Mouse (Mus musculus) frontal cortex, adult 2 months (tissue): Measurements from ENCODE around the gene Rbmx. TPM values are rescaled to one million over a fixed set of nuclear protein-coding genes. Genes with fewer than 3 reads are reported as not detected.

ENCODE experiments used
- DNase-seq, 2 experiments: peaks; one replicate each; pipeline ENCODE4 v3.0.0; 2022; ENCODE audit warnings: low spot score in 1 of 2; ENCODE audit errors: extremely low spot score in 1 of 2
- polyA plus RNA-seq: library from polyadenylated mRNA; depleted of rRNA; stranded (reverse); fragments of >200 nt; gene quantifications from 2 replicates; pipeline ENCODE4 v1.2.3, GENCODE M21; 2012; rRNA removed

Gene Rbmx
- 97.5 and 100 TPM in 2 replicates for polyA plus RNA-seq

GRCm38 (mm10) chrX:57392367-57393246 lies at the start of gene Rbmx:
TSS of gene Rbmx (minus strand) at chrX:57393036.
- DNase-seq: peak; percentile 87 to 94

- DNase-seq: no peak
Observed at GRCm38 (mm10) chrX:57433897-57434296, 41.1 kb upstream of the Rbmx start.

DNA sequence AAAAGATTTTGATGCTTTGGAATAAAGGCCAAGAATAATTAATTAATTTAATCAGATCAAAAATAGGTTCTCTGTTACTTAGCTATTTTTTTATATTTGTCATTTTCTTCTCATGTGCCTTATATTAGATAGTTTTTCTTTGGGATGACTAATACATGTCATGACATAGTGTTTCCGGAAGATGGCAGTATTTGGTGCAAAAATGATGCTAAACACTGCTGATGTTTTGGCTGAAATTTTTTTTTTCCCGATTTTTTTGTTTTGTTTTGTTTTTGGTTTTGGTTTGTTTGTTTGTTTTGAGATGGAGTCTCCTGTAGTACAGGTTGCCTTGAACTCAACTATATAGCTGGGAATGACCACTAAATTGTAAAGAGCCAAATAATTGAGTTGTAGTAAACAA lies 38.8 kb upstream of the Rbmx start:
- DNase-seq: peak in 1 of 2 experiments; percentile 28

- DNase-seq: no peak
Observed at GRCm38 (mm10) chrX:57408769-57409168, 15.9 kb upstream of the Rbmx start, which contains the start of gene Gm364. TSS of gene Gm364 (plus strand) at chrX:57409154.

- peak in 1 of 2 experiments; percentile 25 for DNase-seq
Observed at GRCm38 (mm10) chrX:57403651-57404050, 10.8 kb upstream of the Rbmx start.

- DNase-seq: no peak
Observed at GRCm38 (mm10) chrX:57401388-57401787, 8.6 kb upstream of the Rbmx start.

- no peak for DNase-seq
Observed at GRCm38 (mm10) chrX:57393412-57393811, 576 bp upstream of the Rbmx start.

DNA sequence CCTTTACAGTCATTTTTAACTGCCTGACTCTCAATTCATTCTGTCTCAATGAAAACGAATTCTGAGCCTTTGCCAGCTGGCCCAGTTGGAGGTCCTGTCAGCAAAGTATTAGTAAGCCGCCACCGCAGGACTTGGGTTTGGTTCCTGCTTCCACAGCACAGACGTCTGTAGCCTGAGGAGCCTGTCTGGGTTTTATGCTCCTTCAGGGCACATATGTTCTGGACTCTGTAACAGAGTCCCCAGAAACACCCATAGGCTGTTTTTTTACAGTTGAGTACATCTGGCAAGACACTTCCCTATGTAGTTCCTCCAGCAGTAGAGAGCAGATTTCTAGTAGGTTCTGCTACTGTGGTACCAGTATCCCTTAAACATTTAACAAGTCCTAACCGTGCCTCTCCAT lies 11.9 kb downstream of the Rbmx start:
- DNase-seq: no peak

- no peak for DNase-seq
Observed at GRCm38 (mm10) chrX:57378579-57378978, 14.3 kb downstream of the Rbmx start.

DNA sequence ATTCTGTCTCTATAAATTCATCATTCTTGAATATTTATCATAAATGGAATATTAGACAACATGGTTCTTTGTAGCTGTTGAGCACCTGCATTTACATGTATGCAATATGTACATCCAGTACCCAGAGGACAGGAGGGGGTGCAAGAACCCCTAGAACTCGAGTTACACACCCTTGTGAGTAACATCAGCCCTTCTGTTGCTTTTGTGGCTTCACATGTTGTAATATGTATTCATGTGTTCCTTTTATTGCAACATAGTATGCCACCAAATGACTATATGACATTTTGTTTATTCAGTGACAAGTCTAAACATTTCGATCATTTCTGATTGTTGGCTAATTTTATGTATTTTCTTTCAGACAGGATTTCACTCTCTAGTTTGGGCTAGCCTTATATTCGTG lies 15.7 kb downstream of the Rbmx start:
- DNase-seq: no peak

GRCm38 (mm10) chrX:57374029-57374428 lies 18.8 kb downstream of the Rbmx start:
- DNase-seq: no peak

DNA sequence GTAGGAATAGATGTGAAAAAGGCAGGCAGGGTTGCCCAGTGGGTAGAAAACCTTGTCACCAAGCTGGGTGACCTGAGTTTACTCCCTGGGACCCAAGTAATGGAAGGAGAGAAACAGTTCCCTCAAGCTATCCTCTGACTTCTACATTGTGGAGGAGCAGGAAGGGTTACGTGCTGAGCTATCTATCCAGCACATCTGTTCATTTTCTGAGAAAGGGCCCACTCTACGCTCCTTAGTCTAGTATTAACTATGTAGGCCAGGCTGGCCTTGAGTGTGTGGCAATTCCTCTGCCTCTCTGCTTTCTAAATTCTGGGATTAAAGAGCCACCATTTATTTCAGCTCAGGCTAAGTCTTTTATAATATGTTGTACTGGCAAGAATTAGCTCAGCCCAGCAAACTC lies 19.3 kb downstream of the Rbmx start:
- DNase-seq: no peak

DNA sequence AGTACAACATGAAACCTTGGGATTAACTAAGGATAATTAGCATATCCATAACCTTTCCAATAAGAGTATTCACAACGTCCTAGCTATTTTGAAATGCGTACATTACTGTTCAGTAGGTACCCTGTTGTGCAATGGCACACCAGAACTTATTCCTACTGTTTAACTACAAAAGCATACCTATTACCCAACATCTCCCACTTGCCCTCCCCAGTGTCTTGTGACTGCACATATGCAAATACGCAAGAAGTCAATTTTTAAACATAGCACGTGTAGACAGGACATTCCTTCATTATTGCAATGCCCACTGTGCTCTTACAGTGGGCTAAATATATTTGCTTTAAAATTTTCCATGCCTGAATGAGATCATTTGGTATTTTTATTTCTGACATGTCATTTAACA lies 19.9 kb downstream of the Rbmx start:
- DNase-seq: no peak

- no peak for DNase-seq
Observed at GRCm38 (mm10) chrX:57364891-57365569, 27.8 kb downstream of the Rbmx start.

- DNase-seq: no peak
Observed at GRCm38 (mm10) chrX:57359316-57359715, 33.5 kb downstream of the Rbmx start.

- no peak for DNase-seq
Observed at GRCm38 (mm10) chrX:57339220-57339619, 53.6 kb downstream of the Rbmx start.

- DNase-seq: no peak
Observed at GRCm38 (mm10) chrX:57338371-57339211, 54.2 kb downstream of the Rbmx start, which contains the start of gene Arhgef6. TSS of gene Arhgef6 (minus strand) at chrX:57338729.

DNA sequence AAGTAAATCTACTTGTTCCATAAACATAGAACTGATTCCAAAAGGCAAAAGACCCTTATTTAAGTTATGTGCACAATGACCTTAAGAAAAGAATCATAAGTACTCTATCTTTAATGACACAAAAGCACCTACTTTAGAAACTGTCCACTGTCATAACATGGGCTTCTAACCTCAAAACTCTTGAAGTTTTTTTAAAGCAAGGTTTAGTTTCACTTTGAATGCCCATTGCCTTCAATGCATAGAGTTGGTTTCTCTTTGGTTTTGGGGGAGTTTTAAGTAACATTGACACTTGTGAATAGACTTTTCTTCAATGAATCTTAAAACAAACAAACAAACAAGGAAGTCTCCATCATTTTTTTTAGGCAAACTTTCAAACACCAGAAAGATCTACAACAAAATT lies 55.3 kb downstream of the Rbmx start:
- DNase-seq: no peak

GRCm38 (mm10) chrX:57336958-57337357 lies 55.9 kb downstream of the Rbmx start:
- no peak for DNase-seq

DNA sequence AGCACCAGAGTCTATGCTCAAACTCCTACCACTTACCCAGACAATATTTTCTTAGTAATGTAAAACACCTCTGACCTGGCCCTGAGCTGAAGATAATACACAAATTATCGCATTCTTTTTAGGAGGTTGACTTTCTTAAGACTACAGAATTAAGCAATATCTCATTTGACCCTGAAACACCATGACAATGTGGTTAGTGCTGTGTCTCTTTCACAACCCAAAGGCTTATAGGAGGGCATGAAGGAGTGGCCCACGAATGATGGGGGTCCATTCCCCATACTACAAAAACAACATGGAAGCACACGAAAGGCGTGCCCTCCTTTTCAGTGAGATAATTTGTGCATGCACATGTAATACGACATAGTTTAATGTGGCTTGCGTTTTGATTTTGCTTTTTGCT lies 57.5 kb downstream of the Rbmx start:
- no peak for DNase-seq
